Mouse (Mus musculus): ENCODE data around the gene Osbpl8.

DNA sequence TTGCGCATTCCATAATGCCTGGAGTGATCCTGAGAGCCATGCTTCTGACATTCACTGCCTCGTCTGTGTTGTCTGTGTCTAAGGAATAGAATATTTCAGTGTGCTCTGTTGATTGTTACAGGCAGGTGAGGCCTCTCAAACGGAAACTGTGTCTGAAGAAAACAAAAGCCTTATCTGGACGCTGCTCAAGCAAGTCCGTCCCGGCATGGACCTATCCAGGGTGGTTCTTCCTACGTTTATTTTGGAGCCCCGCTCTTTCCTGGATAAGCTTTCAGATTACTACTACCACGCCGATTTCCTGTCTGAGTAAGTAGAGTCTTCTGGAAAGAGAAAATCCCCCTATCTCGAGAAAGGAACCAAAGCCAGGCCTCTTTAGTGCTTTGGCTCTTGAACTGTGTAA is 108.4 kb downstream of the Osbpl8 start:
- TF ChIP-seq CTCF (IDR thresholded peaks at IDR 0.05; ENCODE audit: extremely low read depth, insufficient read length, insufficient replicate concordance, low read depth, low read length): no peak
- TF ChIP-seq POLR2A (IDR thresholded peaks at IDR 0.05; ENCODE audit: low read depth, low read length): no peak
